Mouse (Mus musculus) subcutaneous adipose tissue, adult 2 months (tissue): ENCODE results near the gene Ttc25. TPM values are rescaled to one million over a fixed set of nuclear protein-coding genes. Genes with fewer than 3 reads are reported as not detected.

Source experiments
- polyA plus RNA-seq: library from polyadenylated mRNA; depleted of rRNA; stranded (reverse); fragments of >200 nt; gene quantifications from 2 replicates; pipeline ENCODE4 v1.2.3, GENCODE M21; 2012; ENCODE audit warnings: low replicate concordance; rRNA removed

Gene Ttc25
- 1.3 and 1.5 TPM in 2 replicates for polyA plus RNA-seq

GRCm38 (mm10) chr11:100544832-100545745 is at the start of gene Ttc25:
Gene Ttc25 (plus strand): TSS chr11:100545607.

GRCm38 (mm10) chr11:100527458-100528374 is 17.7 kb upstream of the Ttc25 start, which contains the start of gene Acly:
Gene Acly (minus strand): TSS chr11:100528000.

GRCm38 (mm10) chr11:100574708-100575483 is 29.5 kb downstream of the Ttc25 start, which contains the start of gene Cnp:
Gene Cnp (plus strand): TSS chr11:100574904.

DNA sequence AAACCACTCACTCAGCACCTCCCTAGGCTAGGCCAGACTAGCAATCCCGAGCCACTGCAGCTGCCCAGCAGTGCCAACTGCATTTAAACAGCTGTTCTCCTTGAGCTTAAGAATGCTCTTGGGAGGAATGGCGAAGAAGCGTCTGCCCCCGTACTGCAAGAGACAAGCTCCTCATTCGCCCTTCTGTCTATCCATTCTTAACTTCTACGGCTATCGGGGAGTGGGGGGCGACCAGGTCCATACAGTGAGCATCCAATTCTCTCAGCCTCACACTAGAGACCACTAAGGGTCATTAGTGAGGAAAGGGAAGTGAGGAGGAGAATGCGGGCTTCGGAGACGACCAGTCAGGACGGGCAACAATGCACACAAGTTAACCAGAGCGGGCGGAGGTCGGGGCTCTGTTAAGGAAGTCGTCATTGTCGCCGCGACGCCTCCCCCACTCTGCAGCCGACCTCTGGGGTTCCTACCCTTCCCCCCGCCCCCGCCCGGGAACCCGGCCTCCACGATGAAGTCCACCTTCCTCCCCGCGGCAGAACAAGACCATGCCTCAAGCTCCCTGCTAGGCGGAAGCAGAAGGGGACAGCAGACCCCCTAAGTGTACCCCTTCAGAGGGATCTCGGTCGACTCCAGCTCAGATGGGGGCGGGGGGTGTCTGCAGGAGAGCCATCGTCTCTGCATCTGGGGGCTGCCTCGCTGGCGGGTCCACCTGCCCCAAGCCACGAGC is 73.5 kb downstream of the Ttc25 start, which contains the start of gene Nkiras2:
Nkiras2 (plus strand) TSS at position 484 of the 724 bp plus-strand sequence.

GRCm38 (mm10) chr11:100619982-100620381 is 74.6 kb downstream of the Ttc25 start, which contains the start of gene Dnajc7:
Gene Dnajc7 (minus strand): TSS chr11:100620168.

Other genes starting within 250 kb of the Ttc25 start
- gene Eif1, start 225.7 kb upstream of the Ttc25 start, polyA plus RNA-seq = 118 and 139 TPM in 2 replicates
- not detected in 2 replicates for gene Gast, start 211.2 kb upstream of the Ttc25 start, polyA plus RNA-seq
- gene Hap1, start 189.5 kb upstream of the Ttc25 start, polyA plus RNA-seq = 0.97 and 7.3 TPM in 2 replicates
- gene Jup, start 147.8 kb upstream of the Ttc25 start, polyA plus RNA-seq = 171 and 312 TPM in 2 replicates
- 14.1 and 62.2 TPM in 2 replicates for gene P3h4, start 130.8 kb upstream of the Ttc25 start, polyA plus RNA-seq
- gene Fkbp10, start 129.9 kb upstream of the Ttc25 start, polyA plus RNA-seq = 32.9 and 157 TPM in 2 replicates
- 30.8 and 85.2 TPM in 2 replicates for gene Nt5c3b, start 103.8 kb upstream of the Ttc25 start, polyA plus RNA-seq
- gene Klhl10, start 103.7 kb upstream of the Ttc25 start, polyA plus RNA-seq = 0.29 and 0.95 TPM in 2 replicates
- 3.5 and 9.2 TPM in 2 replicates for gene Klhl11, start 72.9 kb upstream of the Ttc25 start, polyA plus RNA-seq
- 867 and 1,359 TPM in 2 replicates for gene Acly, start 17.6 kb upstream of the Ttc25 start, polyA plus RNA-seq
- gene Cnp, start 29.3 kb downstream of the Ttc25 start, polyA plus RNA-seq = 23.0 and 37.9 TPM in 2 replicates
- 78.7 and 99.3 TPM in 2 replicates for gene Nkiras2, start 73.6 kb downstream of the Ttc25 start, polyA plus RNA-seq
- gene Dnajc7, start 74.6 kb downstream of the Ttc25 start, polyA plus RNA-seq = 40.7 and 54.1 TPM in 2 replicates
- 0.52 and 2.2 TPM in 2 replicates for gene Zfp385c, start 146.8 kb downstream of the Ttc25 start, polyA plus RNA-seq
- gene Dhx58, start 158.7 kb downstream of the Ttc25 start, polyA plus RNA-seq = 11.7 and 17.3 TPM in 2 replicates
- 37.3 and 71.8 TPM in 2 replicates for gene Kat2a, start 166.9 kb downstream of the Ttc25 start, polyA plus RNA-seq
- not detected in 2 replicates for gene Hspb9, start 168.2 kb downstream of the Ttc25 start, polyA plus RNA-seq
- gene Rab5c, start 192.6 kb downstream of the Ttc25 start, polyA plus RNA-seq = 253 and 307 TPM in 2 replicates
- 0.39 and 1.0 TPM in 2 replicates for gene Kcnh4, start 214.3 kb downstream of the Ttc25 start, polyA plus RNA-seq
- gene Hcrt, start 217.3 kb downstream of the Ttc25 start, polyA plus RNA-seq = not detected in 2 replicates
- gene Ghdc, start 225.3 kb downstream of the Ttc25 start, polyA plus RNA-seq = 18.3 and 26.9 TPM in 2 replicates